ENCODE assay signal across 8 mouse cellular contexts in the genomic region with DNA sequence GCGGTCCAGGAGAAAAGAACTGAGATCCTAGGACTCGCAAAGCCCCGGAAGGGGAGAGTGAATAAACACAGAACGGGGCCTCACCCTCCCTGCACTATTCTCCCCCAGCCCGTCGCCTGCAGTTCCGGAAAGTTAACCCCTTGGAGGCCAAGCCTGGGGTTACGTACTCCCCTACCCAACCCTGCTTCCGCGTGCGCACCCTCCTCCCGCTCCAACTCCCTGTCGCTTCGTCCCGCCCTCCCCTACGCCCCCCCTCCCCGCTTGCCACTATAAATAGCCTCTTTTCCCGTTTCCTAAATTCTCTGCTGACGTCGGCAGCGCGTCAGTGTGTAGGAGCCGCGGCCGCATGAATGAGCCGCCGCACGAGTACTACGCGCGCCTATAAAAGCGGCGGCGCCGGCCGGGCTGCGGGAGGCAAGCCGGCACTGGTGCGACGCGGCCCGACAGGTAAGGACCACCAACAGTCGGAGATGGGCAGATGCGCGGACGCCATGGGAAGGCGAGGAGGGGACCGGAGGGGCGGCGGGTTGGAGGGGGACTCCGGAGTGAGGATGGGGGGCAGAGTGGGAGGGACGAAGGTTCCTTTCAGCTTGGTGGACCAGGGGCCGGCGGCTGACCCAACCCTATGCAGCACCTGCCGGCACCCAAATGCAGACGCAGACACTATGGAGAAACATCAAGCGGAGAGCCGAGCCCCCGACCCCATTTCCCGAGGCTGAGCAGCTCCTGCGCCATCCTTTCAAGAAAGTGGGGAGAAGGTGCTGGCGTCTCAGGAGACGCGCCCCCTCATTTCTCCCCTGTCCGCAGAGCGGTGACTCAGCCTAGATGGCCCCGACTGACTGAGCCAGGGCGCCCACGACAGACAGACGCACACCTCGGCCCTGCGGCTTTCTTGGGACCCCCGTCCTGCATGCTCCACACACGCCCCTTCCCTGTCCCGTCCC. TPM values are rescaled to one million over a fixed set of nuclear protein-coding genes. Genes with fewer than 3 reads are reported as not detected.
DNase-seq lines count a peak whose midpoint lies in the region; ATAC-seq and TF ChIP-seq lines count a peak whose summit lies in the region.

No protein-coding gene starts in this region.

- in situ Hi-C loops in CH12.LX (cut with MboI; ENCODE audit: low pct_ligation_motif_present, low pct_unique_long_range_greater_than_20kb, low sequenced_read_pairs): loop anchor here (25.0 kb wide), 1 partner anchor 535 kb away; a partner anchor contains a TSS

- dilution Hi-C loops in CH12.LX (cut with MboI; ENCODE audit: extremely low pct_ligation_motif_present, extremely low pct_unique_long_range_greater_than_20kb, low sequenced_read_pairs): no loop called here

- intact Hi-C loops in heart, postnatal 25 days (cut with DNase I): loop anchor here (10.0 kb wide), 2 partner anchors 312 to 348 kb away; a partner anchor contains a TSS

- H3K4me3 ChIP-seq in CH12.LX (replicated peaks in 1 of 3; ENCODE audit: low read depth in 2 of 3, low read length in 2 of 3, poor library complexity in 1 of 3): peak overlapping the region in 2 of 3 experiments; percentile 53 to 68
- peak overlapping the region; percentile 79 for H3K4me3 ChIP-seq in heart, embryonic 13.5 days
- H3K4me3 ChIP-seq in limb, embryonic 13.5 days: peak overlapping the region; percentile 56
- H3K4me3 ChIP-seq in neural tube, embryonic 15.5 days (replicated peaks): peak overlapping the region; percentile 74

- no peak for TF ChIP-seq POLR2A in CH12.LX (IDR thresholded peaks at IDR 0.05; ENCODE audit: low read depth, low read length)

- no peak for ATAC-seq in heart, embryonic 13.5 days (ENCODE audit: extremely low read depth, insufficient number of reproducible peaks, low FRiP score, low TSS enrichment)
- ATAC-seq in limb, embryonic 13.5 days (ENCODE audit: low FRiP score, low read depth): no peak
- peak; percentile 10 for ATAC-seq in neural tube, embryonic 15.5 days (ENCODE audit: low FRiP score)

- DNase-seq in heart, adult 18-20 months: peak; percentile 26 to 43
- DNase-seq in heart, postnatal 25 days (ENCODE audit: low spot score): no peak
- no peak for DNase-seq in CH12.LX (ENCODE audit: extremely low read depth)
- peak; percentile 43 for DNase-seq in cerebellum, adult 11 months
- no peak for DNase-seq in frontal cortex, postnatal 25 days (ENCODE audit: low spot score in 2 of 2)

- no peak for TF ChIP-seq RAD21 in CH12.LX (IDR thresholded peaks at IDR 0.05; ENCODE audit: low read depth, low read length)

- TF ChIP-seq CTCF in CH12.LX (conservative IDR thresholded peaks at IDR 0.05 in 1 of 2, IDR thresholded peaks at IDR 0.05 in 1 of 2; ENCODE audit: low read depth in 2 of 2, low read length in 2 of 2): no peak

- no peak overlapping the region for H3K9ac ChIP-seq in CH12.LX (ENCODE audit: insufficient read depth, low read depth)
- peak overlapping the region; percentile 28; the same call in 1 of the 2 replicates for H3K9ac ChIP-seq in heart, embryonic 13.5 days
- peak overlapping the region; percentile 43 for H3K9ac ChIP-seq in limb, embryonic 13.5 days
- peak overlapping the region; percentile 60 for H3K9ac ChIP-seq in neural tube, embryonic 15.5 days (replicated peaks)

- H3K27ac ChIP-seq in CH12.LX (ENCODE audit: insufficient read depth, low read depth): no peak overlapping the region
- no peak overlapping the region for H3K27ac ChIP-seq in heart, embryonic 13.5 days (replicated peaks)
- no peak overlapping the region for H3K27ac ChIP-seq in limb, embryonic 13.5 days
- H3K27ac ChIP-seq in neural tube, embryonic 15.5 days (replicated peaks): peak overlapping the region; percentile 91

- peaks cover 16 to 48% of the 10 kb centered on the region in 2 experiments for H3K4me1 ChIP-seq in CH12.LX (ENCODE audit: control insufficient read depth in 1 of 2, insufficient read depth in 2 of 2)
- H3K4me1 ChIP-seq in heart, embryonic 13.5 days: peaks cover 63% of the 10 kb centered on the region
- H3K4me1 ChIP-seq in limb, embryonic 13.5 days: peaks cover 57% of the 10 kb centered on the region
- peaks cover 71% of the 10 kb centered on the region for H3K4me1 ChIP-seq in neural tube, embryonic 15.5 days

- peaks cover 10 to 21% of the 10 kb centered on the region in 2 experiments for H3K36me3 ChIP-seq in CH12.LX (replicated peaks in 1 of 2; ENCODE audit: control insufficient read depth in 1 of 2, insufficient read depth in 1 of 2, low read length in 1 of 2)
- peaks cover 13% of the 10 kb centered on the region for H3K36me3 ChIP-seq in heart, embryonic 13.5 days
- H3K36me3 ChIP-seq in limb, embryonic 13.5 days: peaks cover 18% of the 10 kb centered on the region
- 0 out of 2 replicates have a peak, but pooled peaks cover 1% of the 10 kb centered on the region for H3K36me3 ChIP-seq in neural tube, embryonic 15.5 days

- H3K9me3 ChIP-seq in CH12.LX (replicated peaks; ENCODE audit: low read length): peaks cover 5% of the 10 kb centered on the region
- no peaks in the 10 kb centered on the region for H3K9me3 ChIP-seq in heart, embryonic 13.5 days
- H3K9me3 ChIP-seq in limb, embryonic 13.5 days: no peaks in the 10 kb centered on the region
- no peaks in the 10 kb centered on the region for H3K9me3 ChIP-seq in neural tube, embryonic 15.5 days (replicated peaks)

- H3K27me3 ChIP-seq in CH12.LX (replicated peaks): peaks cover 35% of the 10 kb centered on the region
- H3K27me3 ChIP-seq in heart, embryonic 13.5 days (replicated peaks): peaks cover 80% of the 10 kb centered on the region
- peaks cover 68% of the 10 kb centered on the region for H3K27me3 ChIP-seq in limb, embryonic 13.5 days
- H3K27me3 ChIP-seq in neural tube, embryonic 15.5 days (replicated peaks): peaks cover 17% of the 10 kb centered on the region

- no peak for TF ChIP-seq EP300 in CH12.LX (IDR thresholded peaks at IDR 0.05; ENCODE audit: low read length)

- 0 out of 2 replicates have a peak, but pooled peaks cover under 1% of the 10 kb centered on the region for H3K79me2 ChIP-seq in CH12.LX (replicated peaks; ENCODE audit: control insufficient read depth, extremely low read depth, insufficient read depth, poor library complexity, severe bottlenecking)

- WGBS in heart, embryonic 13.5 days: under 1% methylated on average over 75 of the region's 75 CpGs
- under 1% methylated on average over 75 of the region's 75 CpGs for WGBS in limb, embryonic 13.5 days
- under 1% methylated on average over 73 of the region's 75 CpGs for WGBS in neural tube, embryonic 15.5 days

- H3K4me2 ChIP-seq in CH12.LX (ENCODE audit: insufficient read depth, low read depth, poor library complexity, severe bottlenecking): peak overlapping the region; percentile 53
- H3K4me2 ChIP-seq in heart, embryonic 13.5 days: peak overlapping the region; percentile 82
- peak overlapping the region; percentile 85 for H3K4me2 ChIP-seq in limb, embryonic 13.5 days (replicated peaks)
- H3K4me2 ChIP-seq in neural tube, embryonic 15.5 days: peak overlapping the region; percentile 99

TF ChIP-seq in CH12.LX, 34 proteins besides CTCF, POLR2A, EP300 and RAD21:
- no peak for TF ChIP-seq UBTF (IDR thresholded peaks at IDR 0.05; ENCODE audit: low read depth, low read length)
- no peak for TF ChIP-seq MXI1 (IDR thresholded peaks at IDR 0.05; ENCODE audit: low read depth, low read length)
- TF ChIP-seq JUND (conservative IDR thresholded peaks at IDR 0.05; ENCODE audit: low read depth, low read length): no peak
- no peak for TF ChIP-seq PAX5 (IDR thresholded peaks at IDR 0.05; ENCODE audit: low read length)
- no peak for TF ChIP-seq ETS1 (conservative IDR thresholded peaks at IDR 0.05; ENCODE audit: low read depth, low read length)
- TF ChIP-seq MEF2A (IDR thresholded peaks at IDR 0.05; ENCODE audit: borderline replicate concordance, low read depth, low read length): no peak
- no peak for TF ChIP-seq ZC3H11A (IDR thresholded peaks at IDR 0.05; ENCODE audit: low read depth, low read length)
TF ChIP-seq in CH12.LX: peak in this region for 0.

RNA-seq across cellular contexts. Expression of a gene that starts 3.1 kb away (rescaled TPM):
- 10 to 100 TPM in 1 of 2 experiments, 1 to 10 TPM in 1; 6.6 to 11.5 TPM for total RNA-seq in heart, adult 18-20 months (2021)
- total RNA-seq in heart, postnatal 25 days (2021): 10 to 100 TPM; 15.3 to 19.2 TPM
- total RNA-seq in CH12.LX (2012; rRNA removed): 6.4 and 9.6 TPM in 2 replicates
- total RNA-seq in CH12.LX (2014; rRNA removed): 2.8 and 2.9 TPM in 2 replicates
- polyA plus RNA-seq in CH12.LX (2012; ENCODE audit: insufficient read length, low read depth): 4.3 and 5.7 TPM in 2 replicates
- 9.4 and 9.5 TPM in 2 replicates for polyA plus RNA-seq in heart, embryonic 13.5 days (2015; fragmentation: Nextera tagmentation; extraction: Ambion mirVana)
- 28.2 and 29.3 TPM in 2 replicates for polyA plus RNA-seq in limb, embryonic 13.5 days (2015; fragmentation: Nextera tagmentation; extraction: Ambion mirVana)
- polyA plus RNA-seq in neural tube, embryonic 15.5 days (2015; fragmentation: Nextera tagmentation; extraction: Ambion mirVana): 5.3 and 10.7 TPM in 2 replicates

RNA-seq across cellular contexts. Expression of a gene that starts 6.2 kb away (rescaled TPM):
- total RNA-seq in heart, adult 18-20 months (2021): 1 to 10 TPM; 5.5 to 7.0 TPM
- total RNA-seq in heart, postnatal 25 days (2021): 1 to 10 TPM; 6.0 to 6.1 TPM
- total RNA-seq in CH12.LX (2012; rRNA removed): 20.7 and 28.4 TPM in 2 replicates
- 68.4 and 86.9 TPM in 2 replicates for total RNA-seq in CH12.LX (2014; rRNA removed)
- polyA plus RNA-seq in CH12.LX (2012; ENCODE audit: insufficient read length, low read depth): 28.6 and 32.1 TPM in 2 replicates
- polyA plus RNA-seq in heart, embryonic 13.5 days (2015; fragmentation: Nextera tagmentation; extraction: Ambion mirVana): 15.2 and 16.4 TPM in 2 replicates
- 27.8 and 29.5 TPM in 2 replicates for polyA plus RNA-seq in limb, embryonic 13.5 days (2015; fragmentation: Nextera tagmentation; extraction: Ambion mirVana)
- 12.6 and 15.4 TPM in 2 replicates for polyA plus RNA-seq in neural tube, embryonic 15.5 days (2015; fragmentation: Nextera tagmentation; extraction: Ambion mirVana)

RNA-seq across cellular contexts. Expression of a gene that starts 18.6 kb away (rescaled TPM):
- 1 to 10 TPM; 8.7 to 9.8 TPM for total RNA-seq in heart, adult 18-20 months (2021)
- total RNA-seq in heart, postnatal 25 days (2021): 1 to 10 TPM; 7.4 to 9.0 TPM
- 47.7 and 50.6 TPM in 2 replicates for total RNA-seq in CH12.LX (2012; rRNA removed)
- total RNA-seq in CH12.LX (2014; rRNA removed): 56.4 and 57.0 TPM in 2 replicates
- 50.9 and 54.7 TPM in 2 replicates for polyA plus RNA-seq in CH12.LX (2012; ENCODE audit: insufficient read length, low read depth)
- polyA plus RNA-seq in heart, embryonic 13.5 days (2015; fragmentation: Nextera tagmentation; extraction: Ambion mirVana): 19.3 and 21.3 TPM in 2 replicates
- 23.9 and 24.9 TPM in 2 replicates for polyA plus RNA-seq in limb, embryonic 13.5 days (2015; fragmentation: Nextera tagmentation; extraction: Ambion mirVana)
- 13.8 and 16.2 TPM in 2 replicates for polyA plus RNA-seq in neural tube, embryonic 15.5 days (2015; fragmentation: Nextera tagmentation; extraction: Ambion mirVana)

RNA-seq across cellular contexts. Expression of a gene that starts 21.2 kb away (rescaled TPM):
- 1 to 10 TPM; 5.7 TPM for total RNA-seq in heart, adult 18-20 months (2021)
- total RNA-seq in heart, postnatal 25 days (2021): 1 to 10 TPM; 9.7 to 9.8 TPM
- total RNA-seq in CH12.LX (2012; rRNA removed) (0.04 TPM in 2 replicates), CH12.LX (2014; rRNA removed) (0.08 TPM in 1 of 2 replicates, not detected in the other)
- polyA plus RNA-seq in CH12.LX (2012; ENCODE audit: insufficient read length, low read depth): 0.09 and 0.11 TPM in 2 replicates
- polyA plus RNA-seq in heart, embryonic 13.5 days (2015; fragmentation: Nextera tagmentation; extraction: Ambion mirVana): 10.2 and 12.4 TPM in 2 replicates
- 2.3 and 3.1 TPM in 2 replicates for polyA plus RNA-seq in limb, embryonic 13.5 days (2015; fragmentation: Nextera tagmentation; extraction: Ambion mirVana)
- polyA plus RNA-seq in neural tube, embryonic 15.5 days (2015; fragmentation: Nextera tagmentation; extraction: Ambion mirVana): 12.6 and 13.7 TPM in 2 replicates

Comparison
In these comparisons a context has a peak if more than half of its experiments do, and no peak if none do; other contexts are left out.
1. DNase-seq: peak in heart, adult 18-20 months (2 of 2) and cerebellum, adult 11 months (single experiment); none in heart, postnatal 25 days (single experiment), CH12.LX (single experiment) and frontal cortex, postnatal 25 days (0 of 2).
2. Peak in every context shown above with its lines, with median percentiles within 50 percentile points of each other: H3K4me2 ChIP-seq and H3K4me3 ChIP-seq.